Mouse (Mus musculus) thymus, postnatal 25 days (tissue): Measurements from ENCODE around the gene Cul9.

Experiments
- DNase-seq: peaks from one replicate; pipeline ENCODE4 v3.0.0; 2022

Gene Cul9

DNA sequence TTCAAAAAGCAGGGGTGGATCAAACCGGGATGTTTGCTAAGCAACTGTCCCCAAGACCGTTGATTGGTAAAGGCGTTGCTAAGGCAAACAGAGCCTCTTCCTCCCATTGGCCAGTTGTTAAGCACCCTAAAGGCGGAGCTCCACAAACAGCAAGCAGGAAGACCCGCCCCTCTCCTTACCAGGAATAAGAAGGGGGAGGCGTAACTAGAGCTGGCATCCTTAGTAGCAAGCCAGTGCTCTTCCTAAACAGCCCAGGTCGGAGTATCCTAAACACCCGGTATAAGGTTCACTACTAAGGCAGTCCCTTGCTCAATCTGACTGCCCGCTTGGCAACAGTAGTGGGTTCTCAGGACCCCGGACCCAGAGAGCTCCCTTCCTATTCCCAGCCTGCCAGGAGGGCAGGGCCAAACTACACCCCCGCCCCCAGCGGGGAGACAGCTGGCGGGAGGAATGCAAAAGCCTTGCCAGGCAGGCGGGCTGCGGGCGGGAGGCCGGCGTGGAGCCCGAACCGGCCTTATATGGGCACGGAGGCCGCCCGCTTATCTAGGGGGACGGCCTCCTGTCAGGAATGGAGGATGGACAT lies 6.7 kb upstream of the Cul9 start:
- peak; percentile 38 for DNase-seq

DNA sequence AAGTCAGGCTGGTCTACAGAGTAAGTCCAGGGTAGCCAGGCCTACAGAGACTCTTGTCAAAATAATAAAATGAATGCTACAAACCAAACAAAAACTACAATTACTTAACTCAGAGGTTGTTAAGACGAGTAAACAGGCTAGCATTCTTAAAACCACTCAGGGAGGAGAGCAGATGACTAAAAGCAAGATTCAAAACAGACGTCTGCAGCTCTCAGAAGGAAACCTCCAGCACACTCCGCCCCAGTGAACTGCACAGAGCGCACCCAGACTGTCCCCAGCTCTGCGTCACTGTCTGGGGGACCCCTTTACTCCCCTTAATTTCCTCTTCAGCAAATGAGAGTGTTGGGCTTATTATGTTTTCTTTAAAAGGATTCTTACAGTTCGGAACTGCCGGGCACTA lies 6.0 kb upstream of the Cul9 start:
- no peak for DNase-seq

DNA sequence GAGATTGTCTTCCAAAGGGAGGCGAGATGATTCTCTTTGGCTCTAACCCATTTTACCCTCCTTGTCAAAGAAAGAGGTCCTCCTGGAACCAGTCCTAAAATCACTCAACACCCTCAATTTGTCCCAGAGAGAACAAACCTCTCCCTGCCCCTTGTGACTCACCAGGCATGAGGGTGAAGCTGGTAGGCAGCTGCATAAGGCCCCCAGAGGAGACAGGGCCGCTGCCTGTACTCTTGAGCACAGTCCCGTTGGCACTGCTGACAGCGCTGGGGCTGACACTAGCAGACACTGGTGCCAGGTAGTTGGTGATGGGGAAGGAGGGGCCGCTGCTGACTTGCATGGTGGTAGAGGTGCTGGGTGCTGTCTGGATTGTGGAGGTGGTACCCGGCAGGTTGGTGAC lies 5.2 kb upstream of the Cul9 start:
- DNase-seq: no peak

DNA sequence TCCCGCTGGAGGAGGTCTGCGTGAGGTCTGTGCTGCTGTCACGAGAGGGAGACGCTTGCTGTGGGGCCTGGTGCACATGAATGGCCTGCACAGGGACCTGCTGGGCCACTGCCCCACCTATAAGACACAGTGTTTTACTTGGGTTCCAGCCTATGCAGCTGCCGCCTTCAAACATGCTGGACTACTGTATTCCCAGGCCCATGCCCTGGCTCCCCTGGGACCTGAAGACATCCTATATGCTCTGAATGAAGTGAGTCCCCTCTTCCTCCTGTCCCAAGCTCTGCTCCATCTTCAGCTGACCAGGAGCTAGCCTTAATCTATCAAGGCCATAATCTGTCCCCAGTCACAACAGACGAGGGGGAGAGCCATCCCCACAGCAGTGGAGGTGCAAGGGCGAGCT lies 4.7 kb upstream of the Cul9 start:
- no peak for DNase-seq

- DNase-seq: no peak
Observed at GRCm38 (mm10) chr17:46549642-46550041, 3.5 kb upstream of the Cul9 start.

GRCm38 (mm10) chr17:46549193-46549592 lies 3.0 kb upstream of the Cul9 start:
- DNase-seq: peak; percentile 40

DNA sequence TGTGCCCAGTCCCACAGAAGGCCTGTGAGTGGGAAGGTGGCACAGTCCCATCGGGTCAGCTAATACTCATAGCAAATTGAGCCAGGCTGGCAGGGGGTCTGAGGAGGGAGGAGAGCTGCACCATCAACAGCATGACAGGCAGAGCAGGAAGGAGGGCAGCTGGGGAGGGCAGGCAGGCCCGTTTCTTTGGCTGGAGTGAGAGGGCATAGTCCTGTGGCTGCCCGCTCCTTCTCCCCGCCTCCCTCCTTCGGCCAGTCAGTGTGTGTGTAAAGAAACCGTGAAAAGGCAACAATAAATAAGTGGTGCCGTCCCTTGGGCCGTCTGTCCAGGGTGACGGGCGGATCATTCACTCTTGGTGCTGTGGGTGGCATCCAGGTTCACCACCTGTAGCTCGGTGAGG lies 2.6 kb upstream of the Cul9 start:
- no peak for DNase-seq

DNA sequence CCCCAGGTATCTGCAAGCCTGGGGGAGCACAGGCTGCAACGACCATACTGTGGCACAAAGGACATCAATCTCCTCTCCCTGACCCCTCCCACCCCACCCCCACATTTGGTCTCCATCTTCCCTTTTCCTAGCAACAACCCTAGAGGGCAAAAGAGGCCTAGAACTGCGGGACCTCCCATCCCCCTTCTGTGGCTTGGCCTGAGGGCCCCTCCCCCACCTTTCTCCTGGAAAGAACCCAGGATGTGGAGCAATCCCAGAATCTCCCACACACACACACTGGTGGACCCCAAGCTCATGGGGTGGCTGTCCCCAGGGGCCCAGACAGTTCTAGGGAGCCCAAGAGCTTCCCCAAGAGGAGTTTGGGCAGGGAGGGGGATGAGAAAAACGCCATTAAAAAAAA lies 1.7 kb upstream of the Cul9 start:
- DNase-seq: no peak

DNA sequence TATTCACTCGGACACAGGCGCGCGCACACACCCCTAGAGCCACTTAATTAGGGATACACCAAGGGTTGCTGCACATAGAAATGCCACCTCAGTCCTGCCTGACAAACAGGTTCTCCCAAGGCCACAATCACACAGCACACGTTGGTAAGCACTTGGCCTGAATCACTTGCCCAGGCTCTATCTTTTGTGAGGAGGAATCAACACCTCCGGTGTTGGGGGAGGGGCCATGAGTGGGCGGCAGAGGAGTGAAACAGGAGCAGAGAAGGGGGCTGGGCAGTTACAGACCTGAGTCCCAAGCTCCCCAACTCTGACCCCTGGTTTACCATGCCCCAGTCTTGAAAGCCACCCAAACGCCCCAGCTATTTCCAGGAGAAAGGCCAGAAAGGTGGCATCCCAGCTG lies 807 bp upstream of the Cul9 start:
- no peak for DNase-seq

DNA sequence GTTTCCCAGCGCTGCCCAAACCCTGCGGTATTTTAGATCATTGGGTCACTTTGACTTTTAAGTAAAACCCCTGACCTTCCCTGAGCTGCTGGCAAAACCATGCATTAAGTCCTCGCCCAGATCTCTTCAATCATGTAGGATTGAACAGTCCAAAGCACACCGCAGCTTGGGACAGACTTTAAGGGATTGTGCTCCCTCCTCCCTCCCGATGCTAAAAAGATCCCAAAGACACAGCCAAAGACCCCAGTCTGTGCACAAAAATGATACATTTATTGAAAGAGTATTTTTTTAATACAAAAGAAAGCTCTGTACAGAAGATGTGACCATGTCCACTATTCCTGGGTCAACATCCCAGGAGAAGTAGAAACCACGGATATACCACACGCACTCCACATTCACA lies 403 bp upstream of the Cul9 start:
- DNase-seq: no peak

- no peak for DNase-seq
Observed at GRCm38 (mm10) chr17:46543661-46544060, 2.5 kb downstream of the Cul9 start.

DNA sequence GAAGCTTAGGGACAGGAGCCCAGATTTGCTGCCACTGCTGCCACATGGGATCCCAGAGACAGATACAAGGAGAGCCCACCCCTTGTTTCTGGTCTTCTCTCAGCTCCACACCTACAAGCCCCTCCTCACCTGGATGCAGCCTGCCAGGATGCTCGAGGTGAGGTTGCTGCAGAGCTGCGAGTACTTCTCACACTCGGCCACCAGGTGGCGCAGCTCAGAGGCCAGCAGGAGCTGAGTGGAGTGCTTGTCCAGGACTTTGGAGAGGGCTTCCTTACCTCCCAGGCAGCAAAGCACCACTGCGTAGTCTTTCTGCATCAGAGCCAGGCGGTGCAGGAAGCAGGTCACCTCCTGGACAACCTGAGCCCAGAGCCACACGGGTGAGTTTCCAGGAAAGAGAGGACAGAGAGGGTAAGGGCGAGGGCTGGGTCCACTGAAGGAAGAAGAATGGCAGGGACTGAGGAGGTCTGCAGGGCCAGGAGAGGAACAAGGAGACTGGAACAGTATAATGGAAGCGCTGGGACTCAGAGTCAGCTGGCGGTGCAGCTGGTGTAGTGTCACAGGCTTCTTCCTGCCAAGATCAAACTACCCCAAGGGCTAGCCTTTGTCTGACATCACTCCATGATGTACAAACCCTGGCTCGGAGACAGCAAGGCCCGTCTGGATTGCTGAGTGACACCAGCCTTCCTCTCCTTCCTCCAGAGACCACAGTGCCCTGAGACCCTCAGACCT lies 20.4 kb downstream of the Cul9 start:
- peak; percentile 73 for DNase-seq

DNA sequence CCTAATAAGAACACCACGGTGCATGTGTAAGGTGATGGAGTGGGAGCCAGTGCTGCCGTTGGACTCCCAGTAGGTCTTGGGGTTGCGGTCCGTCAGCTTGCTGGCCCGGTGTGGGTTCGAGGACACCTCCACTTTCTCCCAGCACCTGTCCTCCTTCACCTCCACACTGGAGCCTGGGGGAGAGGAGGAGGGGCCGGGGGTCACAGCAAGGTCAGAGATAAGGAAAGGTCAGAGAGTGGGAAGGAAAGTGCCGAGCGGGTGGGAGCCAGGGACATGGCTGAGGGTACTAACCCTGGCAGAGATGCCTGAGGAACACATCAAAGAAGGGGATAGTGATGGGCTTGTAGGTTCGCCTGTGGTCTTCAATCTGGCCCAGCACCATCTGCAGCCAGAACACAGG lies 21.1 kb downstream of the Cul9 start:
- no peak for DNase-seq

DNA sequence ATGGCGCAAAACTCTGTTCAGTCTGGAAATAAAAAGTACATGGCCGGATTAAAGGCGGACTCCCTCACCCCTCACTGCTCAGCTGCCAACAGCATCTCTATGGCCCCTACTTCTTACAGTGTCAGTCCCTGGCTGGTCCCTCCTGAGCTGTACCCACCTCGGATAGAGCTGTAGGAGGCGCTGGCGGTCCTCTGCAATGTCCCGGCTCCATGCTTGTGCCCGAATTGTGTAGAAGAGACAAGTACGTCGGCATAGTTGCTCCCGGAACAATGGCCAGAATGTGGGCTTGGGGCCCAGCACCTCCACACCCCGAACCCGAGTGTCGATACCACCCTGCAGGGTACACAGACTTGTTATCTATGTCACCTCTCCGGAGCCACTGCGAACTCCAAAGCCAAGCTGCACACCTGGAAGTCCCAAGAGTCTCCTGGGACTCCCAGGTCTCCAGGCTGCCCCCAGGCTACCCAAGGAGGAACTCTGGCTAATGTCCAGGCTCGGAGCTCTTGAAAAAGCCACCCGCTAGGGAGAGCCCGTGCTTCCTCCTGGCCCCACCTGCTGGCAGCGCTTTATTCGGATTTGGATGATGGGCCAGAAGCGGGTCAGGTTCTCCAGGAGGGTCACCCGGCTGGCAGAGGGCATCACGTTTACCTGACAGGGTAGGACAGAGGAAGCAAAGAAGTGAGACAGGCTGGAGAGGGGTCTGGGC lies 24.1 kb downstream of the Cul9 start:
- no peak for DNase-seq

- no peak for DNase-seq
Observed at GRCm38 (mm10) chr17:46521174-46521573, 25.0 kb downstream of the Cul9 start.

DNA sequence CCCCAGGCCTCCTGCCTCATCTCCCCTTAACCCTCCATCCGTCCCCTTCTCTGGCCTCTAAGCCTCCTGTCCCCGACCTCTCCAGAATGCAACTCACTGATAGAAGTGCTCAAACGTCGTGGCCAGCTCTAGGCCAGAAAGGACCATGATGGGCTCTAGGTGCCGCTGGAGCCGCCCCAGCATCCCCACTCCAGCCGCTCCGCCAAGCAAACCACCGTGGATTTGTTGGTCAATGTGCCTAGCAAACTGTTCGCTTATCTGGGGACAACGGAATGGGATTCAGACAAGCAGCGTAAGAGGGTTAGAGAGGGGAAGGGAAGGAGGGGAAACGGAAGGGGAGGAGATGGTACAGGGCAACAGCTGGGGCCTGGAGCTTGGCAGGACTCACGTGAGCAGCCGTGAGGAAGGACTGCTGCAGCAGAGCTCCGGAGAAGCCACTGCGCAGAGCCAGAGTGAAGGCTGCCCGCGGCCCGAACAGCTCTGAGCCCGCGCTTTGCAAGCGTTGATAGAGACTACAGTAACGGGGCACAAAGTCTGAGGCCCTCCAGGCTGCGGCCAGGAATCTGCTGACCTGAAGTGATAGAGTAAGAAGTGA lies 25.7 kb downstream of the Cul9 start:
- DNase-seq: no peak

- no peak for DNase-seq
Observed at GRCm38 (mm10) chr17:46519971-46520370, 26.2 kb downstream of the Cul9 start.

DNA sequence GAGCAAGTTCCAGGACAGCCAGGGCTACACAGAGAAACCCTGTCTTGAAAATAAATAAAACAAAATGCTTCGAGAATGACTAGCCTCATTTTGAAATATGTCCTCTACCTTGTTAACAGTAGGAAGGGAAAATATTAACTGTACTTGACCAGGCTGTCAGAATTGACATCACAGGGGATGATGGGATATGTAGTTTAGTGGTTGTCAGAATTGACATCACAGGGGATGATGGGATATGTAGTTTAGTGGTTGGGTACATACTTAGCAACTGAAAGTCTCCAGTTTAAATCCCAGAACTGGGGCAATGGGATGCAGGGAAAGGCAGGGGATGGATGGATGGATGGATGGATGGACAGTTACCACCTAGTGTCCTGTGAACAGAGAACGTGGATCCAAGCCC lies 32.9 kb downstream of the Cul9 start:
- DNase-seq: no peak

GRCm38 (mm10) chr17:46511059-46511710 lies 35.0 kb downstream of the Cul9 start:
- DNase-seq: peak; percentile 30

DNA sequence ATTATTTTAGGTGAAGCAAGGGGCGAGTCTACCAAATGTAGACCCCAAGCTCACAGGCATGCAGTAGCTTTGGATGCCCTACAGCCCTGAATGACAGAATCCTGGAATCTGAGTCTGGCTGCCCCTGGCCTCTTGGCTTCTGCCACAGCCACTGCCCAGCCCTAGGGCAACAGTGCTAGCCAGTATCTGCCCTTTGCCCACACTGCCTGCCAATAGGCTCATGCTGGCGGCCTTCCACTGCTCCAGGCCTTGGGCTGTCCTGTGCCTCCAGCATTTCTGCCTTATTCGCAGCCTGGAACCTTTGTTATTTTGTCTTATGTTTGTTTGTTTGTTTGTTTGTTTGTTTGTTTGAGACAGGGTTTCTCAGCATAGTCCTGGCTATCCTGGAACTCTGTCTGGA lies 40.6 kb downstream of the Cul9 start:
- no peak for DNase-seq

- DNase-seq: no peak
Observed at GRCm38 (mm10) chr17:46503847-46504638, 42.1 kb downstream of the Cul9 start.

DNA sequence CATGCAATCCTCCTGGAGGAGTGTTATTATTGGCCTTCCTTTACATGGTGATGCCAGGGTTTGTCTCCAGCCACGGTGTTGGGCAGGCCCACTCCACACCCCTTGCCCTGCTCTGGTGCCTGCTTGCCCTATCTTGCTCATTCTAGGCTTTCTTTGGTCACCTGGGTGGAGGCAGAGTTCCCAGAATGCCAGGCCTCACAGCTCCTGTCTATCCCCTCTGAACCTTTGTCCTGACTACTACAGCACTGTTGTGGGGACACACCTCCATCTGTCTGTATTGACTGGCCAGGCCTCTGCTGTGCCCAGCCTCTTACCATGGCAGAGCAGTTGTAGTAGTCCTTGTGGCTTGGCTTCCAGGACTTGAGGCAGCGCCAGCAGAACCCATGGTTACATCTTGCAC lies 43.4 kb downstream of the Cul9 start:
- no peak for DNase-seq

- no peak for DNase-seq
Observed at GRCm38 (mm10) chr17:46497956-46498355, 48.2 kb downstream of the Cul9 start.
